Mouse (Mus musculus) limb, embryonic 14.5 days (tissue): ENCODE results near the gene Wdr72. TPM values are rescaled to one million over a fixed set of nuclear protein-coding genes. Genes with fewer than 3 reads are reported as not detected.

Experiments
- ATAC-seq: fragments of 200-750 bp; cut with Nextera tagmentation; 2 replicates; pipeline ENCODE4 v1.8.0; 2017; ENCODE audit warnings: low read depth, moderate number of reproducible peaks, moderate TSS enrichment; ENCODE audit not compliant: low FRiP score
- DNase-seq: peaks from one replicate; pipeline ENCODE4 v3.0.0-alpha.2; 2015; ENCODE audit warnings: low spot score
- H3K27ac ChIP-seq: fragments of 300-500 bp; sonication (generic); replicated peaks from 2 replicates; pipeline ENCODE4 v1.5.1; 2014; ENCODE audit warnings: low read depth, mild to moderate bottlenecking, low read length, moderate library complexity, mixed read lengths
- H3K27me3 ChIP-seq: fragments of 300-500 bp; sonication (generic); 2 replicates; pipeline ENCODE4 v1.6.1; 2014; ENCODE audit warnings: low read length, mixed read lengths; ENCODE audit not compliant: control insufficient read depth, insufficient read depth
- H3K36me3 ChIP-seq: fragments of 300-500 bp; sonication (generic); 2 replicates; pipeline ENCODE4 v1.6.1; 2014; ENCODE audit warnings: mild to moderate bottlenecking, low read length, moderate library complexity, mixed read lengths; ENCODE audit not compliant: control insufficient read depth, insufficient read depth
- H3K4me1 ChIP-seq: fragments of 300-500 bp; sonication (generic); 2 replicates; pipeline ENCODE4 v1.6.1; 2014; ENCODE audit warnings: antibody characterized with exemption, low read length, mixed read lengths; ENCODE audit not compliant: control insufficient read depth, insufficient read depth
- H3K4me2 ChIP-seq: fragments of 300-500 bp; sonication (generic); replicated peaks from 2 replicates; pipeline ENCODE4 v1.6.1; 2014; ENCODE audit warnings: low read depth, mild to moderate bottlenecking, low read length, moderate library complexity; ENCODE audit not compliant: severe bottlenecking
- H3K4me3 ChIP-seq: fragments of 300-500 bp; sonication (generic); replicated peaks from 2 replicates; pipeline ENCODE4 v1.5.1; 2014; ENCODE audit warnings: low read length
- H3K9ac ChIP-seq: fragments of 300-500 bp; sonication (generic); 2 replicates; pipeline ENCODE4 v1.6.1; 2014; ENCODE audit warnings: mild to moderate bottlenecking, low read depth, low read length, moderate library complexity; ENCODE audit not compliant: severe bottlenecking
- H3K9me3 ChIP-seq: fragments of 300-500 bp; sonication (generic); 2 replicates; pipeline ENCODE4 v1.6.1; 2016; ENCODE audit warnings: low read length; ENCODE audit not compliant: control insufficient read depth
- POLR2A ChIP-seq: fragments of 200-500 bp; IDR thresholded peaks from 2 replicates; pipeline ENCODE4 v1.8.0; 2012; ENCODE audit warnings: inconsistent platforms, mild to moderate bottlenecking, moderate library complexity, borderline replicate concordance; ENCODE audit not compliant: insufficient read depth, insufficient read length; ENCODE audit errors: extremely low read depth
- WGBS: fragments of 180-500 bp; shearing (Covaris S2); extraction: QIAGEN DNeasy Blood & Tissue Kit; methylation state at CpG from one replicate; pipeline ENCODE4 v1.1.7; 2014; 5-methylcytosine and 5-hydroxymethylcytosine counted together
- polyA plus RNA-seq, 2 experiments: library from polyadenylated mRNA; depleted of rRNA in 1 of 2; stranded (reverse) in 1 of 2; unstranded in 1 of 2; fragments of >200 nt; fragmentation: Nextera tagmentation in 1 of 2; extraction: Ambion mirVana in 1 of 2; gene quantifications; 2 replicates each; pipeline versions ENCODE4 v1.2.1 to v1.2.3; 2012 to 2014

The Wdr72 gene
- polyA plus RNA-seq, 2 experiments, result 0.14 to 0.25 TPM

- H3K27me3 ChIP-seq, result no peaks in the 10 kb centered on the region
- no peak overlapping the region for H3K4me2 ChIP-seq
- no peaks in the 10 kb centered on the region for H3K9me3 ChIP-seq
- H3K36me3 ChIP-seq, result no peaks in the 10 kb centered on the region
- no peaks in the 10 kb centered on the region for H3K4me1 ChIP-seq
- H3K4me3 ChIP-seq, result no peak overlapping the region
- DNase-seq (no peak), ATAC-seq (no peak)
- H3K27ac ChIP-seq, result no peak overlapping the region
- no peak overlapping the region for H3K9ac ChIP-seq
- WGBS, result 62% methylated on average over 3 of the region's 3 CpGs
- TF ChIP-seq POLR2A, result no peak
These were observed 222.2 kb downstream of the Wdr72 start for GRCm38 (mm10) chr9:74332321-74332720.

Other genes starting within 250 kb of the Wdr72 start
- gene Unc13c, start 141.4 kb upstream of the Wdr72 start, polyA plus RNA-seq (2012; rRNA removed), result 0.56 and 0.73 TPM in 2 replicates
- gene Unc13c, start 141.4 kb upstream of the Wdr72 start, polyA plus RNA-seq (2014; fragmentation: Nextera tagmentation; extraction: Ambion mirVana), result 1.3 and 1.5 TPM in 2 replicates